Mouse (Mus musculus) CD4-positive, CD25-positive, alpha-beta regulatory T cell, adult 9 weeks (primary cell): ENCODE measurements around the gene Acvrl1. TPM values are rescaled to one million over a fixed set of nuclear protein-coding genes. Genes with fewer than 3 reads are reported as not detected.

Experiments
- polyA plus RNA-seq: library from polyadenylated mRNA; unstranded; fragments of 100-300 nt; shearing (Covaris generic); gene quantifications from one replicate; pipeline ENCODE4 v1.2.1, GENCODE M21; 2017

Gene Acvrl1
- polyA plus RNA-seq = 10.1 TPM

DNA sequence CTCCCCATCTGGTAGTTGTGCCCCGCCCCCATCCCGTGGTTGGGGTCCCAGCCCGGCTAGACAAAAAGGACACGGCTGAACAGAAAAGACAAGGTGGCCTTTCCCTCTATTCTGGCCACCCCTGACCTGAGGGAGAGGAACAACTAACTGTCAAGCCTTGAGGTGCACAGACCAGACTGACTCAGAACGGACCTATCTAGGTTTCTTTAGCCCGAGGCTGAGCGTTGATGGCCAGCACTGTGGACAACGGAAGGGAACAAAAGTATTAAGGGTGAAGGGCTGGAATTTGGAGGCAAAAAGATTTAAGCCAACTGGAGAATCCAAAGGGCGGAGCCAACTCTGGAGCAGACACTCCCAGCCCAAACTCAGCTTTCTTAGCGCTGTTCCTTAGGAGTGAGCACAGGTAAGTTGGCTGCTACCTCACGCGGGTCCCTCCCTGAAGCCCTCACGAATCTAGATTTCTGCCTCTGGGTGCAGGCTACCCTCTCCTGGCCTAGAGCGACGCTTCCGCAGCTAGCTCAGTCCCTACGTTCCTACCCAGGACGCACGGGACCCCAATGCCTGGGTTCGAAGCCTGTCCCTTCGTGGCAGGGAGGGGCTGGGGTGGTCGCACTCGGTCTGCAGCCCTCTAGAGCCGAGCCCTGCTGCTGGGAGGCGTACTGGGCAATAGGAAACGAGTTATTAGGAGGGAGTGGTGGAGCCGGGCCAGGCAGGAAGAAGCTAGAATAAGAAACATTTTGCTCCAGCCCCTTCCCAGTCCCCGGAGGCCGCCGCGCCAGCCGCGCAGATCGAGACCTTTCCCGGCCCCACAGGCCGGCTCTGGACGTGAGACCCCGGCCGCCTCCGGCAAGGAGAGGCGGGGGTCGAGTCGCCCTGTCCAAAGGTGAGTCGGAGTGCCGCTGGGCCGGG, at the start of gene Acvrl1:
Gene Acvrl1 (plus strand): TSS at position 342 of the 909 bp plus-strand sequence.

DNA sequence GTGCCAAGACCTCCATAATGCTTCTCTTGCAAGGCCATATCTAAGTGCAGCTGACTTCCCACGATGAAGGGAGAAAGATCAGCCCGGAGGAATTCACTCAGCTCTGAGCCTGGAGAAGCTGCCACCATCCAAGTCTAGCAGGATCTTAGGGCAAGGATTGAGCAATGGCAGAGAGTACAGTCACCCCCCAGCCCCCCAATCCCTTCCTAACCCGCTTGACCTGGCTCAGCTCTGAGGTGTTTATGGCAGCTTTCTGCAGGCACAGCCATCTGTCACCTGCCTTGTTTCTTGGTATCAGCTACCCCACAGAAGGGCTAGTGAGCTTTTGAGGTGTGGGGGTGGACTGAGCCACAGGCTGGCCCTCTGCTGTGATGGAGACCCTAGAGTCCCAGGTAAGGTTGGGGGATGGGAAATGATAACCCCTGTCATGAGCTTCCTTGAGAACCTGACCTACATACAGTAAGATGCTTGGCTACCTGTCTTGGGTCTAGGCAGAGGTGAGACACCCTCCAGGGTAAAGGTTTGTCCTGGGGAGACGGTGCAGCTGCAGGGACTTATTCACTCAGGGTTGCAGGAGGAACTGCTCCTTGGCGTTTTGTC, 12.7 kb upstream of the Acvrl1 start, which contains the start of gene Ankrd33:
Gene Ankrd33 (plus strand): TSS at position 245 of the 600 bp plus-strand sequence.

DNA sequence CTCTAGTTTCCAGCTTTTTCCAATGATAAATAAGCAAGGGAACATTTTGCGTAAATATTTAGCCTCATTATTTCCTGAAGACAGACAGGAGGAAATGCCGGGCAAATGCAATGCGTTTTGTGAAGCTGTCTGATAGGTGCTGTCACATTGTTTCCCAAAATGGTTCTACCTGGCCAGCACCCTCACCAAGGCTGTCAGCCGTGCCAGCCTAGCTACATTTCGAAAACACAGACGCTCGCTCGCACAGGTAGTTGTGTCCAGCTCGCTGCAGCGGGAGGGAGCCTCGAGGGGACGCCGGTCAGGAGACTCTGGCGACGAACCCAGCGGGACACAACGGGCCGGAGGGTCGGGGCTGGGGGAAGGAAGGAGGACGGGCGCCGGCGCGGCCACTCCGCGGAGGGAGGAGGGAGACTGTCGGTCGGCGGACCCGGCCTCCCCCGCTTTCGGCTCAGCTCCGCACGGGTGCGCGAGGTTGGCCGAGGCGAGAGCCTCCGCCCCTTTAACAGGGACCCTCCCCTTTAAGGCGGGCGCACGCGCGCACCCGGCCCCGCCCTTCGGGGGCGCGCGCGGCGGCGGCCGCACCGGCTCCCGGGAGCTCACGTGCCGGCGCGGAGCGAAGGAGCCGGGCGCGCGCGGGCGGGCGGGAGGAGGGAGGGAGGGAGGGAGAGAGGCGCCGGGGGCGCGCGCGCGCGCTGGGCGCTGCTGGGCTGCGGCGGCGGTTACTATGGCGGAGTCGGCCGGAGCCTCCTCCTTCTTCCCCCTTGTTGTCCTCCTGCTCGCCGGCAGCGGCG, 45.3 kb downstream of the Acvrl1 start, which contains the start of gene Acvr1b:
Gene Acvr1b (plus strand): TSS at position 647 of the 791 bp plus-strand sequence.

Other genes starting within 250 kb of the Acvrl1 start
- not detected for gene Gm47841, start 81.1 kb upstream of the Acvrl1 start, polyA plus RNA-seq
- gene Fignl2, start 50.0 kb upstream of the Acvrl1 start, polyA plus RNA-seq = not detected
- not detected for gene Ankrd33, start 12.8 kb upstream of the Acvrl1 start, polyA plus RNA-seq
- 2.9 TPM for gene Acvr1b, start 45.5 kb downstream of the Acvrl1 start, polyA plus RNA-seq
- gene Grasp, start 95.7 kb downstream of the Acvrl1 start, polyA plus RNA-seq = 0.26 TPM
- 116 TPM for gene Nr4a1, start 125.7 kb downstream of the Acvrl1 start, polyA plus RNA-seq
- 96.9 TPM for gene Atg101, start 155.8 kb downstream of the Acvrl1 start, polyA plus RNA-seq
- gene 6030408B16Rik, start 164.7 kb downstream of the Acvrl1 start, polyA plus RNA-seq = 0.40 TPM
- not detected for gene Krt80, start 241.6 kb downstream of the Acvrl1 start, polyA plus RNA-seq